Mouse (Mus musculus) forebrain, postnatal 0 days (tissue): ENCODE measurements at regions not wholly inside any gene's neighbourhood (a gene's known extent, or its start where the extent isn't known, plus 50 kb on each side); places are given as distances from the start of the nearest gene placed in this dataset.

ENCODE experiments used
- ATAC-seq: fragments of 200-750 bp; cut with Nextera tagmentation; 2 replicates; pipeline ENCODE4 v1.8.0; 2017; ENCODE audit warnings: mild to moderate bottlenecking, moderate library complexity
- DNase-seq: peaks from one replicate; pipeline ENCODE4 v3.0.0-alpha.2; 2015
- H3K27ac ChIP-seq: fragments of 300-500 bp; sonication (generic); 2 replicates; pipeline ENCODE4 v1.5.1; 2014; ENCODE audit warnings: low read depth, mild to moderate bottlenecking, antibody characterized with exemption, low read length, moderate library complexity, mixed read lengths
- H3K27me3 ChIP-seq: fragments of 300-500 bp; sonication (generic); 2 replicates; pipeline ENCODE4 v1.6.1; 2014; ENCODE audit warnings: mild to moderate bottlenecking, low read length, mixed read lengths; ENCODE audit not compliant: insufficient read depth
- H3K36me3 ChIP-seq: fragments of 300-500 bp; sonication (generic); 2 replicates; pipeline ENCODE4 v1.6.1; 2014; ENCODE audit warnings: mild to moderate bottlenecking, moderate library complexity; ENCODE audit not compliant: insufficient read depth
- H3K4me1 ChIP-seq: fragments of 300-500 bp; sonication (generic); 2 replicates; pipeline ENCODE4 v1.6.1; 2014; ENCODE audit warnings: antibody characterized with exemption; ENCODE audit not compliant: insufficient read depth
- H3K4me2 ChIP-seq: fragments of 300-500 bp; sonication (generic); 2 replicates; pipeline ENCODE4 v1.6.1; 2014; ENCODE audit warnings: low read depth, mild to moderate bottlenecking, moderate library complexity
- H3K4me3 ChIP-seq: fragments of 300-500 bp; sonication (generic); 2 replicates; pipeline ENCODE4 v1.5.1; 2014; ENCODE audit warnings: low read depth, low read length, mixed read lengths
- H3K9ac ChIP-seq: fragments of 300-500 bp; sonication (generic); 2 replicates; pipeline ENCODE4 v1.6.1; 2014; ENCODE audit warnings: mild to moderate bottlenecking
- H3K9me3 ChIP-seq: fragments of 300-500 bp; sonication (generic); 2 replicates; pipeline ENCODE4 v1.6.1; 2016; ENCODE audit warnings: low read length
- CTCF ChIP-seq: sonication (generic); IDR thresholded peaks from 2 replicates; pipeline ENCODE4 v1.5.1; 2016; ENCODE audit warnings: antibody characterized with exemption, control low read depth, low read depth
- WGBS: fragments of 180-500 bp; shearing (Covaris S2); extraction: QIAGEN DNeasy Blood & Tissue Kit; methylation state at CpG from one replicate; pipeline ENCODE4 v1.1.7; 2014; 5-methylcytosine and 5-hydroxymethylcytosine counted together

DNA sequence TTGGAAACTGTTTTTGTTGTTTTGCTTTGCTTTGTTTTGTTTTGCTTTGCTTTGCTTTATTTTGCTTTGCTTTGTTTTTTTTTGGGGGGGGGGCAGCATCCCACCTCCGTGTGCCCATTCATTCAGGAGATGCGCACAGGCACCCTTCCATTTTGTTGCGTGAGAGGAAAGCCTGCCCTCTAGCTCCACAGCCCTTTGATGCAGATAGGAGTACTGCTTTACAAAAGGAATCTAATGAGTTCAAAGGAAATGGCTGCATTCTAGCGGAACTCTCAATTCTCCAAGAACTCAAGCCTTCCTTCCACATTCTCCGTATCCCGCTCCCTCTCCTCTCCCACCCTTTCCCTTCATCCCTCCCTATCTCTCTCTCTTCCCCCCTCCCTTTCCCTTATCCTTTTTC is 89.8 kb upstream of the Cadm1 start:
- no peaks in the 10 kb centered on the region for H3K27me3 ChIP-seq
- H3K36me3 ChIP-seq: no peaks in the 10 kb centered on the region
- peak; percentile 70 for TF ChIP-seq CTCF
- peaks cover 6% of the 10 kb centered on the region; the same call in 1 of the 2 replicates for H3K4me1 ChIP-seq
- H3K9ac ChIP-seq: peak overlapping the region; percentile 26
- peak overlapping the region; percentile 23; the same call in 1 of the 2 replicates for H3K4me3 ChIP-seq
- H3K9me3 ChIP-seq: no peaks in the 10 kb centered on the region
- H3K4me2 ChIP-seq: peak overlapping the region; percentile 45
- H3K27ac ChIP-seq: no peak overlapping the region
- WGBS: 12% methylated on average over 6 of the region's 6 CpGs
- DNase-seq (peak; percentile 74), ATAC-seq (peak; percentile 82)

DNA sequence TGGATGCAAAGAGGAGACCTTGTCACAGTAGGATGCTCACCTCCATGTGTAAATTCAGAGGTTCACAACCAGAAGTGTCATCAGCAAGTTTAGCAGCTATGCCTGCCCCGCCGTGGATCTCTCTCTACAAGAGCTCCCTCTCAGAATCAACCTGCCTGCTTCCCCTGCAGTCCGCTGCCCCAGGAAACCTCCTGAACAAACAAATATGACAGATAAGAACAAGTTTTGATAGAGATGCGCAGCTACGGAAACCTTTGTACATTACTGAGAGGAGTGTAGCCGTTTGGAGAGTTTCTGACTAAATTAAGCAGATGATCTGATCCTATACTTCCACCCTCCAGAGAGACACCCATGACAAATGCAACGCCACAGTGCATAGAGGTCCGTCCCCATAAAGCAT is 88.8 kb upstream of the Cadm1 start:
- H3K9me3 ChIP-seq: no peaks in the 10 kb centered on the region
- no peak overlapping the region for H3K9ac ChIP-seq
- H3K4me1 ChIP-seq: peaks cover 6% of the 10 kb centered on the region; the same call in 1 of the 2 replicates
- H3K36me3 ChIP-seq: no peaks in the 10 kb centered on the region
- H3K4me3 ChIP-seq: no peak overlapping the region
- DNase-seq (no peak), ATAC-seq (no peak)
- no peak for TF ChIP-seq CTCF
- H3K4me2 ChIP-seq: no peak overlapping the region
- WGBS: 94% methylated on average over 8 of the region's 8 CpGs
- no peaks in the 10 kb centered on the region for H3K27me3 ChIP-seq
- no peak overlapping the region for H3K27ac ChIP-seq

DNA sequence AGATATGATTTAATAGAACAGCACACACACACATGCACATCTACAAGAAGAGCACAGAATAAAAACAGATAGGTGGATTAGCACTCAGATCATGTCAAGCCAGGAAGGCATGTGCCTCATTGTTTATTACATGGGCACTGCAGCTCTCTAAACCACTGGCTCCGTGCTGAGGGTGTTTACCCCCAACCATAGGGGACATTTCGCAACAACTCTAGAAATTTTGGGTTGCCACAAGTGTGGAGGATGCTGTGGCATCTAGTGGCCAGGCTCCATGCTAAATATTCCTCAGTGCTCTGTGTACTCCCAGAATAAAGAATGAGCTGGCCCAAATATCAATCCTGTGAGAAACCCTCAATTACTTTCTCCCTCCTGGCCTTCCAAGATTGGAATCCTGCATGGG is 85.8 kb upstream of the Cadm1 start:
- Histone ChIP-seq H3K27ac (no peak overlapping the region), H3K4me1 (peaks cover 6% of the 10 kb centered on the region; the same call in 1 of the 2 replicates), H3K4me3 (no peak overlapping the region), H3K9ac (no peak overlapping the region), H3K27me3 (no peaks in the 10 kb centered on the region), H3K9me3 (no peaks in the 10 kb centered on the region), H3K4me2 (no peak overlapping the region), H3K36me3 (no peaks in the 10 kb centered on the region)
- DNase-seq: no peak
- TF ChIP-seq CTCF: no peak
- no peak for ATAC-seq
- WGBS: 89% methylated on average over 2 of the region's 2 CpGs

DNA sequence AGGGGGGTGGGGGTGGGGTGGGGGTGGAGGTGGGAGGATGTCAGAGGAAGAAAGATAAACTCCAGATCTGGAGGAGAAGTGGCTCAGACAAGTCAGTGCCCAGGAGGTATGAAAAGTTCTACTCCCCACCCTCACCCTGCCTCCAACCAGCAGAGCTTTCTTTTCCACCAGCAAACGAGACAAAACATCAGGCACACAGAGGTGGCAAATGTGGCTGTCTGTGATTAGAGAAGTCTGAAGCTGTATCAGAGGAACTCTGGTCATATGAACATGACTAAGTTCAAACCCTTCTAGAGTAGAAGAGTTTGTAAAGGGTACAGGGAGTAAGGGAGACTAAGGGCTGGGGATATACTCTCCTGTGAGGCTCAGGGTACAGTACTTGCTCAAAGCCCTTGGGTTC is 85.2 kb upstream of the Cadm1 start:
- Histone ChIP-seq H3K36me3 (no peaks in the 10 kb centered on the region), H3K9me3 (no peaks in the 10 kb centered on the region), H3K4me3 (no peak overlapping the region), H3K9ac (no peak overlapping the region), H3K4me1 (peaks cover 1% of the 10 kb centered on the region; the same call in 1 of the 2 replicates), H3K4me2 (no peak overlapping the region), H3K27me3 (no peaks in the 10 kb centered on the region), H3K27ac (no peak overlapping the region)
- no peak for TF ChIP-seq CTCF
- no peak for ATAC-seq
- DNase-seq: no peak
- 30% methylated on average over 1 of the region's 1 CpGs for WGBS

DNA sequence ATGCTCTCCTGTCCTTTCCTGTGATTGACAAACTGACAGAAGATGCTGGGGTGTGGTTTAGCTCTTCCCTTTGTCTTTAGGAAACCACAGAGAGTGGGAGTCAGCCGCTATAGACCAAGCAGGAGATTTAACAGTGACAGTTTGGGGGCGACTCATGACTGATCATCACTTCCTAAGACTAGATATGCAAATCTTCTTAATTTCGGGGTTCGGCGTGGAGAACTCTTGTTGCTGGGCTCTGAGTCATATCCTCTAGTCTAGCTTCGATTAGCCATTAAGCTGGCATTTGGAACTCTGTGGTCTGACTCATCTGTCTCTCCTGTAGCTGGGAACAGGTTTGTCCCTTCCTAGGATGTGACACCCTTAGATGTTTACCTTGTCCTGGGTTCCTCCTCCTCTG is 84.6 kb upstream of the Cadm1 start:
- H3K27ac ChIP-seq: no peak overlapping the region
- no peak overlapping the region for H3K4me2 ChIP-seq
- no peak for DNase-seq
- H3K27me3 ChIP-seq: no peaks in the 10 kb centered on the region
- no peaks in the 10 kb centered on the region for H3K36me3 ChIP-seq
- H3K4me1 ChIP-seq: no peaks in the 10 kb centered on the region
- 79% methylated on average over 6 of the region's 6 CpGs for WGBS
- H3K9me3 ChIP-seq: no peaks in the 10 kb centered on the region
- H3K4me3 ChIP-seq: no peak overlapping the region
- ATAC-seq: no peak
- no peak for TF ChIP-seq CTCF
- H3K9ac ChIP-seq: no peak overlapping the region

DNA sequence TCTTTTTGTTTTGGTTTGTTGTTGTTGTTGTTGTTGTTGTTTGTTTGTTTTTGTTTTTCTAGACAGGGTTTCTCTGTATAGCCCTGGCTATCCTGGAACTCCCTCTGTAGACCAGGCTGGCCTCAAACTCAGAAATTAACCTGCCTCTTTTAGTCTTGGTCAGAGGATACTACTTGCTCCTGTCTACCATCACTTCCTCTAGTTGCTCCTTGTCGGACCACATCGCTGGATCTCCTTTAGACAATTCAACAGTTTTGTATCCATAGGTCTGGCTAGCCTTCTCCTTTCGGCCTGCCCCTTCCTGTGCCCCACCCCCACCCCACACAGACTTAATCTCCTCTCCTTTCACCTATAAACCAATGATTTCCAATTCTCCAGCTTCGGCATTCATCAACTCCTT is 77.2 kb upstream of the Cadm1 start:
- Histone ChIP-seq H3K4me3 (no peak overlapping the region), H3K4me2 (no peak overlapping the region), H3K27me3 (no peaks in the 10 kb centered on the region), H3K4me1 (no peaks in the 10 kb centered on the region), H3K36me3 (no peaks in the 10 kb centered on the region), H3K9ac (no peak overlapping the region), H3K9me3 (no peaks in the 10 kb centered on the region), H3K27ac (no peak overlapping the region)
- TF ChIP-seq CTCF: no peak
- DNase-seq (no peak), ATAC-seq (no peak)
- 82% methylated on average over 4 of the region's 4 CpGs for WGBS

DNA sequence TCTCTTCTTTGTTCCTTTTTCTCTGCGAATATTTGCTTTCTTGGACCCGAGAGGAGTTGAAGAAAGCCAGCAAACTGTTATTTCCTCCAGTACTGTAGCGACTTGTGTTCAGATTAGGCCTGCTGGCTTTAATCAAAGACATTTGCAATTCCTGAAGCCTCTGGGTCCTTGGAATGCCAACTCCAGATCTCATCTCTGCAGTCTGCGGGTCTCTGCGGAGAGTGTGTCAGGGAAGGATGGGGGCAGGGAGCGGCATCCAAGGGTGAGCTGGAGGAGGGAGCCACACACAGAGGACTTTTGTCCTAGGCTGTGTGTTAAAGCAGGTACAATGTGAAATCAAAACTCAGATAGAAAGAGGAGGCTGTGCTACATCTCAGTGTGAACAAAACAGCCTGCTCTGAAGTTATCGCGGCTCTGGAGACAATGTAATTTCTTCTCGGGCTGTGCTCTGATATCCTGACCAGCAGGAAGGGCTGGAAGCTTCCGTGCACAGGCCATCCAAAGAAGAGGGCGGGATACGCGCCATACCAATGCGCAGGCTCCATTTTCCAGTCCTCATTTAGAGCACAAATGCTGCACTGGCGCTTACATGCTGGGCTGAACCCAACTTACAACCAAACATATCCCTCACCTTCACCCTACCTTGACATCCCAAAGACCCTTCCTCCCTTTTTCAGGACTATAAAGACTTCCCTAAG is 71.1 kb upstream of the Cadm1 start:
- H3K4me2 ChIP-seq: no peak overlapping the region
- no peaks in the 10 kb centered on the region for H3K36me3 ChIP-seq
- TF ChIP-seq CTCF: no peak
- H3K9me3 ChIP-seq: no peaks in the 10 kb centered on the region
- no peak overlapping the region for H3K9ac ChIP-seq
- H3K27me3 ChIP-seq: no peaks in the 10 kb centered on the region
- WGBS: 49% methylated on average over 15 of the region's 15 CpGs
- no peak overlapping the region for H3K27ac ChIP-seq
- no peaks in the 10 kb centered on the region for H3K4me1 ChIP-seq
- no peak for DNase-seq
- no peak for ATAC-seq
- no peak overlapping the region for H3K4me3 ChIP-seq
